Mouse (Mus musculus) stomach, embryonic 14.5 days (tissue): ENCODE measurements at regions not wholly inside any gene's neighbourhood (a gene's known extent, or its start where the extent isn't known, plus 50 kb on each side); places are given as distances from the start of the nearest gene placed in this dataset.

Experiments
- ATAC-seq: fragments of 200-750 bp; cut with Nextera tagmentation; 2 replicates; pipeline ENCODE4 v1.8.0; 2017; ENCODE audit warnings: low read depth, moderate TSS enrichment; ENCODE audit not compliant: insufficient number of reproducible peaks, insufficient read depth, low FRiP score
- H3K27ac ChIP-seq: fragments of 300-500 bp; sonication (generic); 2 replicates; pipeline ENCODE4 v1.5.1; 2014; ENCODE audit warnings: mild to moderate bottlenecking, low read length, moderate library complexity, mixed read lengths
- H3K27me3 ChIP-seq: fragments of 300-500 bp; sonication (generic); 2 replicates; pipeline ENCODE4 v1.6.1; 2014; ENCODE audit warnings: low read length, control low read depth, mixed read lengths; ENCODE audit not compliant: control insufficient read depth, insufficient read depth
- H3K36me3 ChIP-seq: fragments of 300-500 bp; sonication (generic); 2 replicates; pipeline ENCODE4 v1.6.1; 2014; ENCODE audit warnings: mild to moderate bottlenecking, control low read depth, low read length, moderate library complexity, mixed read lengths; ENCODE audit not compliant: control insufficient read depth, insufficient read depth
- H3K4me1 ChIP-seq: fragments of 300-500 bp; sonication (generic); 2 replicates; pipeline ENCODE4 v1.6.1; 2014; ENCODE audit warnings: low read length, control low read depth, mixed read lengths; ENCODE audit not compliant: control insufficient read depth, insufficient read depth
- H3K4me2 ChIP-seq: fragments of 300-500 bp; sonication (generic); replicated peaks from 2 replicates; pipeline ENCODE4 v1.6.1; 2014; ENCODE audit warnings: low read depth, low read length, control low read depth
- H3K4me3 ChIP-seq: fragments of 300-500 bp; sonication (generic); 2 replicates; pipeline ENCODE4 v1.5.1; 2014; ENCODE audit warnings: low read depth, low read length, control low read depth
- H3K9ac ChIP-seq: fragments of 300-500 bp; sonication (generic); replicated peaks from 2 replicates; pipeline ENCODE4 v1.6.1; 2014; ENCODE audit warnings: low read depth, mild to moderate bottlenecking, control low read depth, low read length, moderate library complexity, mixed read lengths
- H3K9me3 ChIP-seq: fragments of 300-500 bp; sonication (generic); 2 replicates; pipeline ENCODE4 v1.6.1; 2016; ENCODE audit warnings: low read depth, low read length, control low read depth; ENCODE audit not compliant: control insufficient read depth
- WGBS: fragments of 180-500 bp; shearing (Covaris S2); extraction: QIAGEN DNeasy Blood & Tissue Kit; methylation state at CpG from one replicate; pipeline ENCODE4 v1.1.7; 2014; 5-methylcytosine and 5-hydroxymethylcytosine counted together

- no peak overlapping the region for H3K9ac ChIP-seq
- H3K27ac ChIP-seq = no peak overlapping the region
- H3K9me3 ChIP-seq = no peaks in the 10 kb centered on the region
- no peaks in the 10 kb centered on the region for H3K27me3 ChIP-seq
- H3K4me1 ChIP-seq = no peaks in the 10 kb centered on the region
- no peak overlapping the region for H3K4me3 ChIP-seq
- no peak for ATAC-seq
- 91% methylated on average over 2 of the region's 2 CpGs for WGBS
- H3K4me2 ChIP-seq = no peak overlapping the region
- no peaks in the 10 kb centered on the region for H3K36me3 ChIP-seq
Observed at GRCm38 (mm10) chr2:114885734-114886260, 231.0 kb upstream of the Dph6 start.

GRCm38 (mm10) chr2:114898812-114899211, 244.0 kb upstream of the Dph6 start:
- Histone ChIP-seq H3K4me3 (no peak overlapping the region), H3K36me3 (no peaks in the 10 kb centered on the region), H3K27me3 (no peaks in the 10 kb centered on the region), H3K4me1 (no peaks in the 10 kb centered on the region), H3K27ac (no peak overlapping the region), H3K9ac (no peak overlapping the region), H3K4me2 (no peak overlapping the region), H3K9me3 (no peaks in the 10 kb centered on the region)
- WGBS = 59% methylated on average over 2 of the region's 2 CpGs
- no peak for ATAC-seq

DNA sequence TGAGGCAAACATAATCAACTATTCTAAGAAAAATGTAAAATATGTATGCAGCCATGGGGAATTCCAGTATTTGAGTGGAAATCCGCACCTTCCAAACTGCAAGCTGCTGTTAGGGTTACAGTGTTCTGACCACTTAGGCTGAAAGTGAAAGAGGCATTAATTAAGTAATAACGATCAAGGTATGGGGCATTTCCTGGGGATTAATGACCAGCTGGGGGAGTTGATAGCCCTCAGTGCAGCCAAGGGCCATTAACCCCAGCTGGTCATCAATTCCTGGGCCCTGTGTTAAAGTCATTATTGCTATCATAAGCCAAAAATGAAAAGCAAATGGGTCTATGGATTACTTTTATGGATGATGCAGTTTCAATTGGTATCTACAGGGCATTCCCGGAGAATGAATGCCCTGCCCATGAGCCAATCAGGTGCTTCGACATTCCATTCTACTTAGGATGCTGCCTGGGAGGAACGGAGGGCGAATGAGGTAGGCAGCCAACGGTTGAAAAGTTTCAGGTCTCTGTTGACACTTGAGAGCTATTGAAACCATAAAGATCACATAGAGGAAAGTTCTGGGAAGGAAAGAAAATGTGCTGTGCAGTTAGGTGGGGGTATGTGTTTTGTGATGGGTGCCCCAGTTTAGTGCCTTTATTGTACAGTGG, 257.2 kb upstream of the Dph6 start:
- WGBS = 58% methylated on average over 7 of the region's 7 CpGs
- Histone ChIP-seq H3K27me3 (no peaks in the 10 kb centered on the region), H3K4me3 (no peak overlapping the region), H3K4me1 (0 out of 2 replicates have a peak, but pooled peaks cover 3% of the 10 kb centered on the region), H3K9ac (no peak overlapping the region), H3K27ac (no peak overlapping the region), H3K4me2 (no peak overlapping the region), H3K9me3 (no peaks in the 10 kb centered on the region), H3K36me3 (no peaks in the 10 kb centered on the region)
- no peak for ATAC-seq

DNA sequence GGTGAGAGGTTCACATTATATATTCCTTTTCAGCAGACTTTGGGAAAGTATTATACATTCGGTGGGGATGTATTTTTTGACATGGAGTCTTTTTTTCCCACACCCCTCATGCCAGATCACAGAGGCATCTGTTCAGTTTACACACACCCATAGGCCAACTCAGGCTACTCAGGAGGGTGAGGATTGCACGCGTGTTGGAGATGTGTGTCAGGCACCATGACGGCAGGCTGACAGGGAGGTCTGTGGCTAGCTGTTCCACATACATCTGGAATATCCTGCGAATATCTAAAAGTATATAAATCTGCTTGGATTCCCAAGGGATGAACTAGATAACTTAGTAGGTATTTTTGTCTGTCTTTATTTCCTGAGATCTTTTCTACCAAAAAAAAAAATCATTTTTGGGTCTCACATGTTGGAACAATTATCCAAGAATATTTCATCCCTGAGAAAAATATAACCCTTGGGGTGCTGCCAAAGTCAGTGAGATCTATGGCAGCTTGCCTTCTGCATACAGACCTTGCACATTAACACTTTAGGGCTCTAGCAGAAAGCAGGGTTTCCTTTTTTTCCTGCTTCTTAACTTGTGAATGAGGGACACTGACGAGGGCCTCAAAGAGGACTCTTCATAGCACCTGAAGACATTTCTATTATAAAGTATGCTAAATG, 260.4 kb upstream of the Dph6 start:
- Histone ChIP-seq H3K27ac (no peak overlapping the region), H3K4me2 (no peak overlapping the region), H3K27me3 (no peaks in the 10 kb centered on the region), H3K9me3 (no peaks in the 10 kb centered on the region), H3K9ac (no peak overlapping the region), H3K4me3 (no peak overlapping the region), H3K4me1 (0 out of 2 replicates have a peak, but pooled peaks cover 3% of the 10 kb centered on the region), H3K36me3 (no peaks in the 10 kb centered on the region)
- ATAC-seq = no peak
- 81% methylated on average over 6 of the region's 6 CpGs for WGBS

DNA sequence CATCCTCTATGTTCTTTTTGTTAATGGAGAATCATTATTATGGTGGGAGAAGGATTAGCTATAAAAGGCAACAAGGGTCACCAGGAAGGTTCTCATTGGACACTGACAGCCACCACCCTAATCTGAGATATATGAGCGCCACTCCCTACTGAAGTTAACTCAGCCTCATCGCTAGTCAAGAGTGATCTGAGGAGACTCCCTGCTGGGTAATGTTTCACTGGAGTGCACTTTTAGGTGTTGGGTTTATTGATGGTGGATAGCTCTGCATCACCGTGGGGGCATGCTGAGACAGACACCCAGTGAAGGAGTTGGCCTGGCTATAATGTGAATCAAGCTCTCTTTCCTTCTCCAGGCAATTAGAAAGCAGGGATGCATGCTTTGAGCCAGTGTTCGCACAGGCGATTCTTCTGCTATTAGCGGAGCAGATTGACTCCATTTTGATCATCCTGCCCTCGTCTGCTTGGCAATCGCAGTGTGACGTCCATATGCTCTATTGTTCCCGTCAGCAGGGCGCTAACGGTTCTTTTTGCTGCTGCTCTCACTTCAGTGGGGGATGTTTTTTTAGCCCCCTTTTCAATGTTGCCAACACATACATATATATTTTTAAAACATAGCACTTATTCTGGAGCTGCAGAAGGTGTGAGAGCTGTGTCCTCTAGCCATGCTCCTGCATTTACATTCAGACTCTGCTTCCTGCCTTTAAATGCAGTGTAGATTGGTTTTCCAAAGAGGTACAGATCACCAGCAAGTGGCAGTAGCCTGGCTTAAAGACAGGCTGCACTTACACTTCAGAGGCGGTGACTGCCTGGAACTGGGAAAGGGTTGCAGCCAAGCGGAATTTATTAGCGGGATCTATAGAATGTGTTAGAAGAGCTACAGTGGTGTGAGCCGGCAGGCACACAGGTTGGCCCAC, 263.9 kb upstream of the Dph6 start:
- Histone ChIP-seq H3K36me3 (no peaks in the 10 kb centered on the region), H3K4me1 (no peaks in the 10 kb centered on the region), H3K4me2 (no peak overlapping the region), H3K9ac (no peak overlapping the region), H3K9me3 (no peaks in the 10 kb centered on the region), H3K27ac (no peak overlapping the region), H3K27me3 (no peaks in the 10 kb centered on the region), H3K4me3 (no peak overlapping the region)
- WGBS = 78% methylated on average over 16 of the region's 16 CpGs
- ATAC-seq = no peak

DNA sequence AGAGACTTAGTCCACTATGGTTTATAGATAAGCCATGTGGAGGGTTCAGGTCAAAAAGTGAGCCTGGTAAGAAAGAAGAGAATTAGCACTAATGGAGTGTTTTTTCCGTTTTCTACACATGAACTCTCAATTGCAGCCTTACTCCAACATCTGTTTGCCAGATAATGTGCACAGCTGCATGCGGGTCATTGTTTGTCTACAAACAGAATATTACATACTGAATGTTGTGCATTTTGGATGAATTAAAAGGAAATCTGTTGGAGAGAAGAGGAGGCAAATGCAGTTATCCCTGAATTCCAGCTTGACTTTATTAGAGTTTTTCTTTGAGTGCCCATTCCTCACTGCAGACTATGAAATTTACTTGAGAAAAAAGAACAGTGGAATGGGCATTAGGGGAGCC, 269.1 kb upstream of the Dph6 start:
- H3K9me3 ChIP-seq = no peaks in the 10 kb centered on the region
- H3K9ac ChIP-seq = no peak overlapping the region
- 68% methylated on average over 2 of the region's 2 CpGs for WGBS
- no peaks in the 10 kb centered on the region for H3K27me3 ChIP-seq
- H3K4me1 ChIP-seq = no peaks in the 10 kb centered on the region
- H3K4me3 ChIP-seq = no peak overlapping the region
- no peak overlapping the region for H3K4me2 ChIP-seq
- no peaks in the 10 kb centered on the region for H3K36me3 ChIP-seq
- no peak for ATAC-seq
- no peak overlapping the region for H3K27ac ChIP-seq

GRCm38 (mm10) chr2:114935436-114935835, 280.7 kb upstream of the Dph6 start:
- no peaks in the 10 kb centered on the region for H3K4me1 ChIP-seq
- H3K9ac ChIP-seq = no peak overlapping the region
- H3K4me3 ChIP-seq = no peak overlapping the region
- no peak for ATAC-seq
- no peaks in the 10 kb centered on the region for H3K27me3 ChIP-seq
- H3K27ac ChIP-seq = no peak overlapping the region
- no peaks in the 10 kb centered on the region for H3K9me3 ChIP-seq
- WGBS = 66% methylated on average over 3 of the region's 3 CpGs
- no peaks in the 10 kb centered on the region for H3K36me3 ChIP-seq
- no peak overlapping the region for H3K4me2 ChIP-seq

DNA sequence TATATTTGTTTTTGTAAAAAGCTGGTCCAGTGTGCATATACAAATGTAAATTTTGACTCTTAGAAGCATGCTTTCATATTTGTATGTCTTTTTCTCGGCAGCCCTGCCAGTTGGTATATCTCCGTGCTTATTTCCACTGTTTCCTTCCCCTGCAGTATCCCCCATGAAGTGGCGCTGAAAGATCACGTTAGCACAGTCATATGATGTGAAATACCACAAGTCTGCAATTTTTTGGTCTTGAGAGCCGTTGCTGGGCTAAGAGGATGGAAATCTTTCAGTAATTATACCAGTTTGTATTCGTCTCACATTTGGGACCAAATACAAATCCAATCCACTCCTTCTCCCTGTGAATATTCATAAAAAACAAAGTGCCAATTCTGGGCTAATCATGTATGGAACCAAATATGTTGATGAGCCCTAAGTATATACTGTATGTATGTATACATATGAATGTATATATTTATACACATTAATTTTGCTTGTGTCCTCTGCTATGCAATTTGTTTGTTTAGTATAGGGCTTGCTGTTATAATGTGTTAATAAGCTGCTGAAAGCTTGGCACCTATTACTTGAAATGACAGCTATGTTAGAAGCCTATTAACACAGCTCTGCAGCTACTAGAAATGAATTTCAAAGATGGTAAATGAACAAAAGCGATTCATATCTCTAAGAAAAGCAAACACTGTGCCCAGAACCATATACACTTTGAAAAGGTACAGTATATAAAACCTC, 283.8 kb upstream of the Dph6 start:
- H3K4me2 ChIP-seq = no peak overlapping the region
- no peaks in the 10 kb centered on the region for H3K9me3 ChIP-seq
- no peak overlapping the region for H3K4me3 ChIP-seq
- 60% methylated on average over 7 of the region's 7 CpGs for WGBS
- H3K36me3 ChIP-seq = no peaks in the 10 kb centered on the region
- H3K27me3 ChIP-seq = no peaks in the 10 kb centered on the region
- no peaks in the 10 kb centered on the region for H3K4me1 ChIP-seq
- H3K9ac ChIP-seq = no peak overlapping the region
- no peak overlapping the region for H3K27ac ChIP-seq
- no peak for ATAC-seq
